Mouse (Mus musculus) kidney, embryonic 14.5 days (tissue): Measurements from ENCODE around the gene Msantd2. TPM values are rescaled to one million over a fixed set of nuclear protein-coding genes. Genes with fewer than 3 reads are reported as not detected.

Experiments used
- ATAC-seq: fragments of 200-750 bp; cut with Nextera tagmentation; 2 replicates; pipeline ENCODE4 v1.8.0; 2017; ENCODE audit warnings: moderate number of reproducible peaks, mild to moderate bottlenecking, moderate TSS enrichment, moderate library complexity; ENCODE audit not compliant: low FRiP score, low TSS enrichment
- H3K27ac ChIP-seq: fragments of 300-500 bp; sonication (generic); 2 replicates; pipeline ENCODE4 v1.5.1; 2014; ENCODE audit warnings: low read depth, mild to moderate bottlenecking, low read length, moderate library complexity, mixed read lengths
- H3K27me3 ChIP-seq: fragments of 300-500 bp; sonication (generic); 2 replicates; pipeline ENCODE4 v1.6.1; 2014; ENCODE audit warnings: mild to moderate bottlenecking, low read length; ENCODE audit not compliant: control insufficient read depth, insufficient read depth
- H3K36me3 ChIP-seq: fragments of 300-500 bp; sonication (generic); 2 replicates; pipeline ENCODE4 v1.6.1; 2014; ENCODE audit warnings: low read length, mixed read lengths; ENCODE audit not compliant: control insufficient read depth, insufficient read depth
- H3K4me1 ChIP-seq: fragments of 300-500 bp; sonication (generic); 2 replicates; pipeline ENCODE4 v1.6.1; 2014; ENCODE audit warnings: low read length, mixed read lengths; ENCODE audit not compliant: control insufficient read depth, insufficient read depth
- H3K4me2 ChIP-seq: fragments of 300-500 bp; sonication (generic); replicated peaks from 2 replicates; pipeline ENCODE4 v1.6.1; 2014; ENCODE audit warnings: low read depth, mild to moderate bottlenecking, low read length
- H3K4me3 ChIP-seq: fragments of 300-500 bp; sonication (generic); 2 replicates; pipeline ENCODE4 v1.5.1; 2014; ENCODE audit warnings: mild to moderate bottlenecking, low read length
- H3K9ac ChIP-seq: fragments of 300-500 bp; sonication (generic); 2 replicates; pipeline ENCODE4 v1.6.1; 2014; ENCODE audit warnings: low read depth, mild to moderate bottlenecking, low read length, moderate library complexity
- H3K9me3 ChIP-seq: fragments of 300-500 bp; sonication (generic); 2 replicates; pipeline ENCODE4 v1.6.1; 2016; ENCODE audit warnings: low read length; ENCODE audit not compliant: control insufficient read depth
- WGBS: fragments of 180-500 bp; shearing (Covaris S2); extraction: QIAGEN DNeasy Blood & Tissue Kit; methylation state at CpG from one replicate; pipeline ENCODE4 v1.1.7; 2014; 5-methylcytosine and 5-hydroxymethylcytosine counted together
- polyA plus RNA-seq: library from polyadenylated mRNA; unstranded; fragments of >200 nt; fragmentation: Nextera tagmentation; extraction: Ambion mirVana; gene quantifications from 2 replicates; pipeline ENCODE4 v1.2.1, GENCODE M21; 2014

Gene Msantd2
- polyA plus RNA-seq, 1 experiment from 2014 or later = 33.2 TPM

- Histone ChIP-seq H3K4me2 (no peak overlapping the region), H3K27me3 (peaks cover 23% of the 10 kb centered on the region), H3K9me3 (no peaks in the 10 kb centered on the region), H3K4me1 (peaks cover 9% of the 10 kb centered on the region), H3K9ac (no peak overlapping the region), H3K27ac (no peak overlapping the region), H3K4me3 (no peak overlapping the region), H3K36me3 (no peaks in the 10 kb centered on the region)
- 71% methylated on average over 7 of the region's 7 CpGs for WGBS
- no peak for ATAC-seq
These were observed 52.9 kb downstream of the Msantd2 start for GRCm38 (mm10) chr9:37541851-37542642.

GRCm38 (mm10) chr9:37543869-37544440 lies 54.8 kb downstream of the Msantd2 start:
- H3K4me3 ChIP-seq = peak overlapping the region; percentile 35
- peaks cover 9% of the 10 kb centered on the region for H3K4me1 ChIP-seq
- peaks cover 27% of the 10 kb centered on the region for H3K27me3 ChIP-seq
- no peaks in the 10 kb centered on the region for H3K36me3 ChIP-seq
- H3K27ac ChIP-seq = no peak overlapping the region
- no peaks in the 10 kb centered on the region for H3K9me3 ChIP-seq
- no peak overlapping the region for H3K9ac ChIP-seq
- 25% methylated on average over 12 of the region's 12 CpGs for WGBS
- peak overlapping the region; percentile 67 for H3K4me2 ChIP-seq
- ATAC-seq = peak; percentile 6; the same call in 1 of the 2 replicates

- H3K4me1 ChIP-seq = peaks cover 9% of the 10 kb centered on the region
- peak; percentile 53 for ATAC-seq
- H3K27ac ChIP-seq = no peak overlapping the region
- H3K27me3 ChIP-seq = peaks cover 27% of the 10 kb centered on the region
- peak overlapping the region; percentile 67 for H3K4me2 ChIP-seq
- no peaks in the 10 kb centered on the region for H3K36me3 ChIP-seq
- peak overlapping the region; percentile 35 for H3K4me3 ChIP-seq
- peak overlapping the region; percentile 23; the same call in 1 of the 2 replicates for H3K9ac ChIP-seq
- 3% methylated on average over 29 of the region's 29 CpGs for WGBS
- no peaks in the 10 kb centered on the region for H3K9me3 ChIP-seq
These were observed 55.5 kb downstream of the Msantd2 start for GRCm38 (mm10) chr9:37544447-37545165.

- H3K4me2 ChIP-seq = peak overlapping the region; percentile 67
- H3K9me3 ChIP-seq = no peaks in the 10 kb centered on the region
- peak overlapping the region; percentile 35 for H3K4me3 ChIP-seq
- no peaks in the 10 kb centered on the region for H3K36me3 ChIP-seq
- H3K4me1 ChIP-seq = peaks cover 9% of the 10 kb centered on the region
- H3K9ac ChIP-seq = peak overlapping the region; percentile 23; the same call in 1 of the 2 replicates
- peaks cover 28% of the 10 kb centered on the region for H3K27me3 ChIP-seq
- 6% methylated on average over 17 of the region's 17 CpGs for WGBS
- H3K27ac ChIP-seq = no peak overlapping the region
- peak; percentile 61 for ATAC-seq
These were observed 56.1 kb downstream of the Msantd2 start for GRCm38 (mm10) chr9:37545166-37545610.

GRCm38 (mm10) chr9:37545847-37546452 lies 56.8 kb downstream of the Msantd2 start:
- Histone ChIP-seq H3K27ac (no peak overlapping the region), H3K27me3 (peaks cover 35% of the 10 kb centered on the region), H3K4me3 (peak overlapping the region; percentile 21), H3K4me1 (peaks cover 9% of the 10 kb centered on the region), H3K4me2 (no peak overlapping the region), H3K9ac (no peak overlapping the region), H3K36me3 (no peaks in the 10 kb centered on the region), H3K9me3 (no peaks in the 10 kb centered on the region)
- WGBS = 11% methylated on average over 27 of the region's 27 CpGs
- no peak for ATAC-seq

- no peak for ATAC-seq
- H3K4me1 ChIP-seq = peaks cover 10% of the 10 kb centered on the region
- H3K27ac ChIP-seq = no peak overlapping the region
- no peaks in the 10 kb centered on the region for H3K36me3 ChIP-seq
- no peak overlapping the region for H3K4me3 ChIP-seq
- H3K9me3 ChIP-seq = no peaks in the 10 kb centered on the region
- no peak overlapping the region for H3K4me2 ChIP-seq
- H3K27me3 ChIP-seq = peaks cover 45% of the 10 kb centered on the region
- H3K9ac ChIP-seq = no peak overlapping the region
- 88% methylated on average over 1 of the region's 1 CpGs for WGBS
These were observed 57.8 kb downstream of the Msantd2 start for GRCm38 (mm10) chr9:37546889-37547288.

- peaks cover 11% of the 10 kb centered on the region; the same call in 1 of the 2 replicates for H3K4me1 ChIP-seq
- no peak for ATAC-seq
- no peak overlapping the region for H3K27ac ChIP-seq
- H3K27me3 ChIP-seq = peaks cover 41% of the 10 kb centered on the region
- WGBS = 69% methylated on average over 1 of the region's 1 CpGs
- no peak overlapping the region for H3K9ac ChIP-seq
- no peaks in the 10 kb centered on the region for H3K36me3 ChIP-seq
- H3K4me2 ChIP-seq = no peak overlapping the region
- H3K4me3 ChIP-seq = no peak overlapping the region
- no peaks in the 10 kb centered on the region for H3K9me3 ChIP-seq
These were observed 61.3 kb downstream of the Msantd2 start for GRCm38 (mm10) chr9:37550435-37550834.

- H3K4me1 ChIP-seq = 0 out of 2 replicates have a peak, but pooled peaks cover 13% of the 10 kb centered on the region
- H3K27ac ChIP-seq = no peak overlapping the region
- peaks cover 28% of the 10 kb centered on the region for H3K27me3 ChIP-seq
- no peak for ATAC-seq
- H3K9me3 ChIP-seq = no peaks in the 10 kb centered on the region
- H3K4me2 ChIP-seq = peak overlapping the region; percentile 84
- H3K9ac ChIP-seq = peak overlapping the region; percentile 31; the same call in 1 of the 2 replicates
- H3K36me3 ChIP-seq = no peaks in the 10 kb centered on the region
- WGBS = 2% methylated on average over 23 of the region's 23 CpGs
- H3K4me3 ChIP-seq = peak overlapping the region; percentile 39
These were observed 62.8 kb downstream of the Msantd2 start for GRCm38 (mm10) chr9:37551751-37552531.
